Mouse (Mus musculus): ENCODE measurements around the gene Swsap1. TPM values are rescaled to one million over a fixed set of nuclear protein-coding genes. Genes with fewer than 3 reads are reported as not detected.
A peak's percentile ranks its signal among the peaks of the same experiment; 100 is the strongest.

Swsap1 gene
- polyA plus RNA-seq, 1 experiment: 8.5 TPM

DNA sequence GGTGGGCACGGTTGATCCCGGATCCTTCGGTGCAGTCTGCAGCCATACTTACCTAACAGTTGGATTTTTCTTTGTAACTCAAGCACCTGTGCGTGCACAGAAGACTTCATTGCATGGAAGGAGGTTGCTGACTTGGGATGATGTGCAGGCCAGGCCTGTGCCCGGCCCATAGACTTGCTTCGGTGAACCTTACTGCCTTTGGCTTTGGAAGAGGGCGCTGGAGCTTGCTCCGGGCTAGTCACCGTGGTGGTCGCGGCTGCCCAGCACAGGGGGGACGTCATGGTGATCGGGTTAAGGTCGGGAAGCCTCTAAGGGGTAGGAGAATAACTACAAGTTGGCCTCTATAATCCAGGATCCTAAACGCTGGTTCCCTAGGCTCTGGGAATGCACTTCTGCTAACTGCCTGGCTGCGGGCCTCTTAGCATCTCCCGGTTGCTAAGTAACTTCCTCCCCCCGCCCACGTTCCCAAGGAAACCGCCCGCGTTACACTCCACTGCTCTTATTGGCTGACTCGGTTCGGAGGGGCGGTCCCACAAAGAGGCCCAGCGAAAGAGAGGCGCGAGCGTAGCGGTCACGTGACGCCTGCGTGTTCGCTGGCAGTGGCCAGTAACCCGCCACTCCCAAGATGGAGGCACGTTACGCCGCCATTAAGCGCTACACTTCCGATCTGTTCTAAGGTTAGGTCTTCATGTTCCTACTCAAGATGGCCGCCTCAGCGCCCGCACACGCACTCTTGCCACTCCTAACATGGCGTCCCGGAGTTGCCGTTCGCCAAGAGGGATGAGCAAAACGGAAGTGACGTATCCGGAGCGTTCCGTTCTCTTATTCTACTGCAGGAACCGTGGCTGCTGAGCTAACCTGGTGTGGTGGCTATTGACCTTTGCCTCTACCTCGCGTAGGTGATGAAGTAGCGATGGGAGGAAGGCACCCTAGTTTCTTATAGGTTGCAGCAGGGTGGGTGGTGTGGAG is 46.9 kb downstream of the Swsap1 start, which contains the start of the genes Ccdc151 and Prkcsh:
Gene Ccdc151, minus strand, starts transcription at position 441 of the 969 bp plus-strand sequence.
Gene Prkcsh, plus strand, starts transcription at position 613 of the 969 bp plus-strand sequence.
- TF ChIP-seq POLR2A (IDR thresholded peaks at IDR 0.05; ENCODE audit: insufficient read depth, low read length) (peak; percentile 87), CTCF (IDR thresholded peaks at IDR 0.05; ENCODE audit: low read depth, low read length) (no peak), EP300 (IDR thresholded peaks at IDR 0.05; ENCODE audit: insufficient read depth, low read depth, low read length) (peak; percentile 34; the same call in 1 of the 2 replicates)
- peak within 1 kb of the TSS; percentile 89 for H3K4me3 ChIP-seq (ENCODE audit: low read depth, low read length)
- H3K9ac ChIP-seq (ENCODE audit: low read depth, poor library complexity, severe bottlenecking): peak within 1 kb of the TSS; percentile 38
- peaks cover 30% of the 10 kb centered on the region for H3K36me3 ChIP-seq (ENCODE audit: control insufficient read depth, insufficient read depth, low read length, poor library complexity, severe bottlenecking)
- H3K9me3 ChIP-seq (replicated peaks; ENCODE audit: control insufficient read depth, insufficient read depth, low read length, poor library complexity, severe bottlenecking): no peaks in the 10 kb centered on the region
- H3K4me1 ChIP-seq (ENCODE audit: control insufficient read depth, insufficient read depth, low read length): no peaks in the 10 kb centered on the region
- peak within 1 kb of the TSS; percentile 11 for H3K27ac ChIP-seq (ENCODE audit: insufficient read depth, low read length)
- no peaks in the 10 kb centered on the region for H3K27me3 ChIP-seq (ENCODE audit: control insufficient read depth, insufficient read depth, low read length, poor library complexity, severe bottlenecking)

DNA sequence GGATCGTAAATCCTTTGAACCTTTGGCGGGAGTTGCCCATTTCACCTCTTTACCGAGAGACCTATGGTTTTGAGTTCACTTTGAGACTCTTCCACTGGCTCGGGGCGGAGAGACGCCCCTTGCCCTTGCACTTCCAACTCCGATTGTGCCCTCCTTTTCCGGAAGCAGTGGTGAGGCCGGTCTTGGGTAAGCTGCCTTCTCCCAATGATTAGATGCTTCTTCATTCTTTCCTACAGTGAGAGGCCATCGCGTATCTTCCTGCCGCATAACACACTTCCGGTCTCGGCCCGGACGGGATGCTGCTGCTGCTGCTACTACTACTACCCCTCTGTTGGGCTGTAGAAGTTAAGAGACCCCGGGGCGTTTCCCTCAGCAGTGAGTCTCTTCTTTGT is 47.6 kb downstream of the Swsap1 start:
- H3K36me3 ChIP-seq (ENCODE audit: control insufficient read depth, insufficient read depth, low read length, poor library complexity, severe bottlenecking): peaks cover 35% of the 10 kb centered on the region
- H3K27ac ChIP-seq (ENCODE audit: insufficient read depth, low read length): peak overlapping the region; percentile 11
- H3K4me1 ChIP-seq (ENCODE audit: control insufficient read depth, insufficient read depth, low read length): no peaks in the 10 kb centered on the region
- TF ChIP-seq POLR2A (IDR thresholded peaks at IDR 0.05; ENCODE audit: insufficient read depth, low read length) (no peak), CTCF (IDR thresholded peaks at IDR 0.05; ENCODE audit: low read depth, low read length) (no peak), EP300 (IDR thresholded peaks at IDR 0.05; ENCODE audit: insufficient read depth, low read depth, low read length) (no peak)
- H3K4me3 ChIP-seq (ENCODE audit: low read depth, low read length): peak overlapping the region; percentile 89
- peak overlapping the region; percentile 38 for H3K9ac ChIP-seq (ENCODE audit: low read depth, poor library complexity, severe bottlenecking)
- no peaks in the 10 kb centered on the region for H3K9me3 ChIP-seq (replicated peaks; ENCODE audit: control insufficient read depth, insufficient read depth, low read length, poor library complexity, severe bottlenecking)
- no peaks in the 10 kb centered on the region for H3K27me3 ChIP-seq (ENCODE audit: control insufficient read depth, insufficient read depth, low read length, poor library complexity, severe bottlenecking)

DNA sequence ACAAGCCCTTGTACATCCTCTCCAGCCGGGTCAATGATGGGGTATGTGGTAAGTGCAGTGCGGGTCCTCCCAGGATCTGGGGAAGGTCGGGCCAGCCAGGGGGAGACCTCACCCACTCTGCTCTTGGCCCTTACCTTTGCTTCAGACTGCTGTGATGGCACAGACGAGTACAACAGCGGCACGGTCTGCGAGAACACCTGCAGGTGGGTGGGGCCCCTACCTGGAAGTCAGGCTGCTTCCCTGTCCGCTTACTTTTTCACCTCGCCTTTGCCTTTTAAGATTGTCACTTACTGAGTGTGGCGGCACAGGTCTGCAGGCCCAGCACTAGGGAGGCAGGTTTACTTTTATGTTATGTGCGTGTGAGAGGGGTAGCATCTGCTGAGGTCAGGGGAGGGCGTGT is 49.0 kb downstream of the Swsap1 start:
- peaks cover 43% of the 10 kb centered on the region for H3K36me3 ChIP-seq (ENCODE audit: control insufficient read depth, insufficient read depth, low read length, poor library complexity, severe bottlenecking)
- TF ChIP-seq EP300 (IDR thresholded peaks at IDR 0.05; ENCODE audit: insufficient read depth, low read depth, low read length) (no peak), POLR2A (IDR thresholded peaks at IDR 0.05; ENCODE audit: insufficient read depth, low read length) (no peak), CTCF (IDR thresholded peaks at IDR 0.05; ENCODE audit: low read depth, low read length) (no peak)
- H3K27ac ChIP-seq (ENCODE audit: insufficient read depth, low read length): no peak overlapping the region
- no peaks in the 10 kb centered on the region for H3K9me3 ChIP-seq (replicated peaks; ENCODE audit: control insufficient read depth, insufficient read depth, low read length, poor library complexity, severe bottlenecking)
- H3K9ac ChIP-seq (ENCODE audit: low read depth, poor library complexity, severe bottlenecking): no peak overlapping the region
- H3K4me1 ChIP-seq (ENCODE audit: control insufficient read depth, insufficient read depth, low read length): no peaks in the 10 kb centered on the region
- H3K4me3 ChIP-seq (ENCODE audit: low read depth, low read length): no peak overlapping the region
- H3K27me3 ChIP-seq (ENCODE audit: control insufficient read depth, insufficient read depth, low read length, poor library complexity, severe bottlenecking): no peaks in the 10 kb centered on the region

Other genes starting within 250 kb of the Swsap1 start
- gene Ldlr, start 232.3 kb upstream of the Swsap1 start, polyA plus RNA-seq (2011; ENCODE audit: insufficient read depth, insufficient read length, low read depth, missing spikeins): 79.3 and 80.6 TPM in 2 replicates
- 56.6 and 62.5 TPM in 2 replicates for gene Spc24, start 195.5 kb upstream of the Swsap1 start, polyA plus RNA-seq (2011; ENCODE audit: insufficient read depth, insufficient read length, low read depth, missing spikeins)
- gene Kank2, start 157.0 kb upstream of the Swsap1 start, polyA plus RNA-seq (2011; ENCODE audit: insufficient read depth, insufficient read length, low read depth, missing spikeins): 62.3 and 63.5 TPM in 2 replicates
- not detected in 2 replicates for gene Angptl8, start 120.2 kb upstream of the Swsap1 start, polyA plus RNA-seq (2011; ENCODE audit: insufficient read depth, insufficient read length, low read depth, missing spikeins)
- gene Dock6, start 103.1 kb upstream of the Swsap1 start, polyA plus RNA-seq (2011; ENCODE audit: insufficient read depth, insufficient read length, low read depth, missing spikeins): 74.9 and 80.8 TPM in 2 replicates
- 5.7 and 7.8 TPM in 2 replicates for gene Rab3d, start 37.6 kb upstream of the Swsap1 start, polyA plus RNA-seq (2011; ENCODE audit: insufficient read depth, insufficient read length, low read depth, missing spikeins)
- gene Ccdc159, start 28.3 kb upstream of the Swsap1 start, polyA plus RNA-seq (2011; ENCODE audit: insufficient read depth, insufficient read length, low read depth, missing spikeins): 2.9 and 4.9 TPM in 2 replicates
- 19.9 and 21.4 TPM in 2 replicates for gene Tmem205, start 28.2 kb upstream of the Swsap1 start, polyA plus RNA-seq (2011; ENCODE audit: insufficient read depth, insufficient read length, low read depth, missing spikeins)
- gene Plppr2, start 18.7 kb upstream of the Swsap1 start, polyA plus RNA-seq (2011; ENCODE audit: insufficient read depth, insufficient read length, low read depth, missing spikeins): 5.4 and 5.6 TPM in 2 replicates
- gene Epor, start 7.8 kb downstream of the Swsap1 start, polyA plus RNA-seq (2011; ENCODE audit: insufficient read depth, insufficient read length, low read depth, missing spikeins): 0.57 and 1.9 TPM in 2 replicates
- gene Rgl3, start 33.7 kb downstream of the Swsap1 start, polyA plus RNA-seq (2011; ENCODE audit: insufficient read depth, insufficient read length, low read depth, missing spikeins): 9.2 and 9.7 TPM in 2 replicates
- 1.6 and 2.8 TPM in 2 replicates for gene Ccdc151, start 46.9 kb downstream of the Swsap1 start, polyA plus RNA-seq (2011; ENCODE audit: insufficient read depth, insufficient read length, low read depth, missing spikeins)
- 108 and 116 TPM in 2 replicates for gene Prkcsh, start 47.1 kb downstream of the Swsap1 start, polyA plus RNA-seq (2011; ENCODE audit: insufficient read depth, insufficient read length, low read depth, missing spikeins)
- gene Elavl3, start 96.3 kb downstream of the Swsap1 start, polyA plus RNA-seq (2011; ENCODE audit: insufficient read depth, insufficient read length, low read depth, missing spikeins): 8.3 and 10.6 TPM in 2 replicates
- not detected in 2 replicates for gene Gm49318, start 115.5 kb downstream of the Swsap1 start, polyA plus RNA-seq (2011; ENCODE audit: insufficient read depth, insufficient read length, low read depth, missing spikeins)
- 7.2 and 8.8 TPM in 2 replicates for gene Zfp653, start 115.6 kb downstream of the Swsap1 start, polyA plus RNA-seq (2011; ENCODE audit: insufficient read depth, insufficient read length, low read depth, missing spikeins)
- gene Ecsit, start 129.7 kb downstream of the Swsap1 start, polyA plus RNA-seq (2011; ENCODE audit: insufficient read depth, insufficient read length, low read depth, missing spikeins): 20.9 and 21.9 TPM in 2 replicates
- 7.8 and 10.1 TPM in 2 replicates for gene Cnn1, start 143.5 kb downstream of the Swsap1 start, polyA plus RNA-seq (2011; ENCODE audit: insufficient read depth, insufficient read length, low read depth, missing spikeins)
- 48.4 and 49.8 TPM in 2 replicates for gene Elof1, start 161.4 kb downstream of the Swsap1 start, polyA plus RNA-seq (2011; ENCODE audit: insufficient read depth, insufficient read length, low read depth, missing spikeins)
- 6.1 and 7.6 TPM in 2 replicates for gene Acp5, start 180.0 kb downstream of the Swsap1 start, polyA plus RNA-seq (2011; ENCODE audit: insufficient read depth, insufficient read length, low read depth, missing spikeins)
- gene Pigyl, start 201.1 kb downstream of the Swsap1 start, polyA plus RNA-seq (2011; ENCODE audit: insufficient read depth, insufficient read length, low read depth, missing spikeins): 83.8 and 86.5 TPM in 2 replicates
- gene Zfp872, start 232.3 kb downstream of the Swsap1 start, polyA plus RNA-seq (2011; ENCODE audit: insufficient read depth, insufficient read length, low read depth, missing spikeins): 1.2 and 1.4 TPM in 2 replicates